Mouse (Mus musculus): ENCODE measurements around the gene Parp3. TPM values are rescaled to one million over a fixed set of nuclear protein-coding genes. Genes with fewer than 3 reads are reported as not detected.

Gene Parp3
- total and polyA plus RNA-seq, 3 experiments, result 2.2 to 5.0 TPM; not detected in 1

GRCm38 (mm10) chr9:106469317-106469716, 7.4 kb downstream of the Parp3 start:
- TF ChIP-seq ZKSCAN1 (IDR thresholded peaks at IDR 0.05; ENCODE audit: low read depth, low read length) (no peak), CTCF (IDR thresholded peaks at IDR 0.05 in 2 of 3, conservative IDR thresholded peaks at IDR 0.05 in 1 of 3; ENCODE audit: control insufficient read depth in 1 of 3, insufficient read depth in 1 of 3, low read depth in 2 of 3, low read length in 3 of 3, poor library complexity in 1 of 3, severe bottlenecking in 1 of 3) (peak in 2 of 3 experiments; percentile 30 to 36; a peak in 4 of 6 replicates), MYB (IDR thresholded peaks at IDR 0.05; ENCODE audit: low read depth, low read length) (no peak)
- Histone ChIP-seq H3K27me3 (ENCODE audit: control insufficient read depth in 1 of 2, insufficient read depth in 2 of 2, low read length in 2 of 2) (no peaks in the 10 kb centered on the region), H3K79me2 (ENCODE audit: control insufficient read depth, insufficient read depth, low read length, poor library complexity) (no peaks in the 10 kb centered on the region), H3K9me3 (replicated peaks; ENCODE audit: insufficient read depth, low read length) (no peaks in the 10 kb centered on the region), H3K9ac (ENCODE audit: control insufficient read depth, low read depth, low read length, poor library complexity, severe bottlenecking) (no peak overlapping the region), H3K4me1 (ENCODE audit: control insufficient read depth in 1 of 2, insufficient read depth in 2 of 2, low read length in 2 of 2) (peaks cover 0 to 8% of the 10 kb centered on the region in 2 experiments; a peak in 2 of 4 replicates), H3K27ac (ENCODE audit: control insufficient read depth, low read depth, low read length) (no peak overlapping the region), H3K4me3 (ENCODE audit: control insufficient read depth in 1 of 2, insufficient read depth in 1 of 2, low read depth in 2 of 2, low read length in 2 of 2) (no peak overlapping the region), H3K36me3 (ENCODE audit: control insufficient read depth in 1 of 2, insufficient read depth in 2 of 2, low read length in 2 of 2) (no peaks in the 10 kb centered on the region; a peak in 1 of 4 replicates)
- DNase-seq (ENCODE audit: low read depth, low spot score), result no peak

GRCm38 (mm10) chr9:106467746-106468145, 9.0 kb downstream of the Parp3 start:
- Histone ChIP-seq H3K9me3 (replicated peaks; ENCODE audit: insufficient read depth, low read length) (no peaks in the 10 kb centered on the region), H3K4me3 (ENCODE audit: control insufficient read depth in 1 of 2, insufficient read depth in 1 of 2, low read depth in 2 of 2, low read length in 2 of 2) (no peak overlapping the region), H3K36me3 (ENCODE audit: control insufficient read depth in 1 of 2, insufficient read depth in 2 of 2, low read length in 2 of 2) (no peaks in the 10 kb centered on the region; a peak in 1 of 4 replicates), H3K9ac (ENCODE audit: control insufficient read depth, low read depth, low read length, poor library complexity, severe bottlenecking) (no peak overlapping the region), H3K27me3 (ENCODE audit: control insufficient read depth in 1 of 2, insufficient read depth in 2 of 2, low read length in 2 of 2) (no peaks in the 10 kb centered on the region), H3K79me2 (ENCODE audit: control insufficient read depth, insufficient read depth, low read length, poor library complexity) (no peaks in the 10 kb centered on the region), H3K27ac (ENCODE audit: control insufficient read depth, low read depth, low read length) (no peak overlapping the region), H3K4me1 (ENCODE audit: control insufficient read depth in 1 of 2, insufficient read depth in 2 of 2, low read length in 2 of 2) (peaks cover 0 to 8% of the 10 kb centered on the region in 2 experiments; a peak in 2 of 4 replicates)
- TF ChIP-seq HCFC1 (IDR thresholded peaks at IDR 0.05; ENCODE audit: low read depth, low read length), result no peak
- TF ChIP-seq MYC (IDR thresholded peaks at IDR 0.05; ENCODE audit: low read depth, low read length), result no peak
- no peak for TF ChIP-seq BHLHE40 (IDR thresholded peaks at IDR 0.05; ENCODE audit: borderline replicate concordance, low read depth, low read length)
- no peak for TF ChIP-seq TCF12 (IDR thresholded peaks at IDR 0.05; ENCODE audit: low read depth, low read length)
- TF ChIP-seq ZNF384 (IDR thresholded peaks at IDR 0.05; ENCODE audit: low read depth, low read length), result no peak
- no peak for TF ChIP-seq EP300 (IDR thresholded peaks at IDR 0.05; ENCODE audit: low read depth in 1 of 2, low read length in 2 of 2)
- no peak for TF ChIP-seq ZMIZ1 (IDR thresholded peaks at IDR 0.05; ENCODE audit: low read depth, low read length)
- TF ChIP-seq POLR2A (IDR thresholded peaks at IDR 0.05; ENCODE audit: control insufficient read depth in 1 of 2, insufficient read depth in 1 of 2, low read depth in 1 of 2, low read length in 2 of 2, poor library complexity in 1 of 2), result no peak
- DNase-seq (ENCODE audit: low read depth, low spot score), result no peak

GRCm38 (mm10) chr9:106466721-106467120, 10.0 kb downstream of the Parp3 start:
- TF ChIP-seq MYB (IDR thresholded peaks at IDR 0.05; ENCODE audit: low read depth, low read length) (no peak), SMC3 (IDR thresholded peaks at IDR 0.05; ENCODE audit: low read depth, low read length) (no peak), MAZ (IDR thresholded peaks at IDR 0.05; ENCODE audit: low read depth, low read length) (no peak), MEF2A (IDR thresholded peaks at IDR 0.05; ENCODE audit: extremely low read depth, insufficient replicate concordance, low read depth, low read length, poor library complexity, severe bottlenecking) (no peak), EP300 (IDR thresholded peaks at IDR 0.05; ENCODE audit: low read depth in 1 of 2, low read length in 2 of 2) (no peak), RCOR1 (IDR thresholded peaks at IDR 0.05; ENCODE audit: low read depth, low read length) (no peak), NRF1 (IDR thresholded peaks at IDR 0.05; ENCODE audit: insufficient read depth, low read depth, low read length, poor library complexity, severe bottlenecking) (no peak), MYC (IDR thresholded peaks at IDR 0.05; ENCODE audit: low read depth, low read length) (no peak)
- Histone ChIP-seq H3K4me3 (ENCODE audit: control insufficient read depth in 1 of 2, insufficient read depth in 1 of 2, low read depth in 2 of 2, low read length in 2 of 2) (no peak overlapping the region), H3K27ac (ENCODE audit: control insufficient read depth, low read depth, low read length) (no peak overlapping the region), H3K4me1 (ENCODE audit: control insufficient read depth in 1 of 2, insufficient read depth in 2 of 2, low read length in 2 of 2) (peaks cover 0 to 8% of the 10 kb centered on the region in 2 experiments; a peak in 2 of 4 replicates), H3K27me3 (ENCODE audit: control insufficient read depth in 1 of 2, insufficient read depth in 2 of 2, low read length in 2 of 2) (no peaks in the 10 kb centered on the region), H3K9me3 (replicated peaks; ENCODE audit: insufficient read depth, low read length) (no peaks in the 10 kb centered on the region), H3K36me3 (ENCODE audit: control insufficient read depth in 1 of 2, insufficient read depth in 2 of 2, low read length in 2 of 2) (no peaks in the 10 kb centered on the region; a peak in 1 of 4 replicates), H3K79me2 (ENCODE audit: control insufficient read depth, insufficient read depth, low read length, poor library complexity) (no peaks in the 10 kb centered on the region), H3K9ac (ENCODE audit: control insufficient read depth, low read depth, low read length, poor library complexity, severe bottlenecking) (no peak overlapping the region)
- DNase-seq (ENCODE audit: low read depth, low spot score), result no peak
